Mouse (Mus musculus): ENCODE results near the gene Lmf2. TPM values are rescaled to one million over a fixed set of nuclear protein-coding genes. Genes with fewer than 3 reads are reported as not detected.
A peak's percentile ranks its signal among the peaks of the same experiment; 100 is the strongest.

Lmf2 gene
- 10 to 100 TPM; 14.8 to 20.0 TPM for total RNA-seq (2021)
- long read RNA-seq, experiment 1, transcript Lmf2-201 (14 exons, 2,906 nt), result major isoform, 9 of 15 reads
- long read RNA-seq, experiment 1, partial matches to known transcripts, result 4 of 15 reads
- long read RNA-seq, experiment 1, other reads (novel, unspliced or antisense), result 2 of 15 reads
- long read RNA-seq, experiment 2, transcript Lmf2-201 (14 exons, 2,906 nt), result major isoform, 16 of 29 reads
- long read RNA-seq, experiment 2, partial matches to known transcripts, result 2 of 29 reads
- long read RNA-seq, experiment 2, other reads (novel, unspliced or antisense), result 11 of 29 reads

GRCm38 (mm10) chr15:89355241-89356187 is at the start of gene Lmf2, which contains the start of gene Ncaph2:
Lmf2 (minus strand) TSS chr15:89355659.
Ncaph2 (plus strand) TSS chr15:89355719.
- TF ChIP-seq CTCF (conservative IDR thresholded peaks at IDR 0.05), result peak; percentile 41
- Histone ChIP-seq H3K4me3 (peak within 1 kb of the TSS; percentile 92), H3K27ac (peak within 1 kb of the TSS; percentile 88)
- peak; percentile 94 to 96 for DNase-seq (ENCODE audit: low spot score in 2 of 2)

GRCm38 (mm10) chr15:89404831-89405623 is 49.6 kb upstream of the Lmf2 start:
- no peak overlapping the region for H3K4me3 ChIP-seq
- no peak overlapping the region for H3K27ac ChIP-seq
- no peak for DNase-seq (ENCODE audit: low spot score in 2 of 2)
- no peak for TF ChIP-seq CTCF (conservative IDR thresholded peaks at IDR 0.05)

- H3K27ac ChIP-seq, result no peak overlapping the region
- no peak for DNase-seq (ENCODE audit: low spot score in 2 of 2)
- no peak for TF ChIP-seq CTCF (conservative IDR thresholded peaks at IDR 0.05)
Observed at GRCm38 (mm10) chr15:89402471-89402870, 47.0 kb upstream of the Lmf2 start.

GRCm38 (mm10) chr15:89399716-89400115 is 44.3 kb upstream of the Lmf2 start:
- no peak for TF ChIP-seq CTCF (conservative IDR thresholded peaks at IDR 0.05)
- H3K4me3 ChIP-seq, result no peak overlapping the region
- no peak for DNase-seq (ENCODE audit: low spot score in 2 of 2)
- no peak overlapping the region for H3K27ac ChIP-seq

More at GRCm38 (mm10) chr15:89402471-89402870, 47.0 kb upstream of the Lmf2 start:
- H3K4me3 ChIP-seq, result no peak overlapping the region

- TF ChIP-seq CTCF (conservative IDR thresholded peaks at IDR 0.05), result no peak
- H3K4me3 ChIP-seq, result no peak overlapping the region
Observed at GRCm38 (mm10) chr15:89398146-89398545, 42.7 kb upstream of the Lmf2 start.

GRCm38 (mm10) chr15:89396883-89397282 is 41.4 kb upstream of the Lmf2 start:
- Histone ChIP-seq H3K4me3 (no peak overlapping the region), H3K27ac (no peak overlapping the region)
- DNase-seq (ENCODE audit: low spot score in 2 of 2), result no peak
- TF ChIP-seq CTCF (conservative IDR thresholded peaks at IDR 0.05), result no peak

More at GRCm38 (mm10) chr15:89398146-89398545, 42.7 kb upstream of the Lmf2 start:
- no peak for DNase-seq (ENCODE audit: low spot score in 2 of 2)
- H3K27ac ChIP-seq, result no peak overlapping the region

GRCm38 (mm10) chr15:89390081-89390480 is 34.6 kb upstream of the Lmf2 start:
- no peak for TF ChIP-seq CTCF (conservative IDR thresholded peaks at IDR 0.05)
- H3K4me3 ChIP-seq, result no peak overlapping the region
- H3K27ac ChIP-seq, result no peak overlapping the region
- DNase-seq (ENCODE audit: low spot score in 2 of 2), result no peak

GRCm38 (mm10) chr15:89387127-89387526 is 31.7 kb upstream of the Lmf2 start:
- no peak for DNase-seq (ENCODE audit: low spot score in 2 of 2)
- TF ChIP-seq CTCF (conservative IDR thresholded peaks at IDR 0.05), result no peak

GRCm38 (mm10) chr15:89384617-89385016 is 29.2 kb upstream of the Lmf2 start, which contains the start of gene Klhdc7b:
Klhdc7b (plus strand) TSS chr15:89384917.
- Histone ChIP-seq H3K4me3 (no peak within 1 kb of the TSS), H3K27ac (no peak within 1 kb of the TSS)
- no peak for TF ChIP-seq CTCF (conservative IDR thresholded peaks at IDR 0.05)
- no peak for DNase-seq (ENCODE audit: low spot score in 2 of 2)

More at GRCm38 (mm10) chr15:89387127-89387526, 31.7 kb upstream of the Lmf2 start:
- Histone ChIP-seq H3K27ac (no peak overlapping the region), H3K4me3 (no peak overlapping the region)

- TF ChIP-seq CTCF (conservative IDR thresholded peaks at IDR 0.05), result no peak
- Histone ChIP-seq H3K4me3 (peak overlapping the region; percentile 59), H3K27ac (peak overlapping the region; percentile 77)
- no peak for DNase-seq (ENCODE audit: low spot score in 2 of 2)
Observed at GRCm38 (mm10) chr15:89379429-89379828, 24.0 kb upstream of the Lmf2 start.

- no peak for TF ChIP-seq CTCF (conservative IDR thresholded peaks at IDR 0.05)
- Histone ChIP-seq H3K27ac (peak within 1 kb of the TSS; percentile 77), H3K4me3 (peak within 1 kb of the TSS; percentile 59)
- DNase-seq (ENCODE audit: low spot score in 2 of 2), result no peak
Observed at GRCm38 (mm10) chr15:89378831-89379401, 23.5 kb upstream of the Lmf2 start, which contains the start of gene Odf3b. Odf3b (minus strand) TSS chr15:89379282.
